Mouse (Mus musculus) gonadal fat pad, adult 2 months (tissue): Measurements from ENCODE around the gene Calcoco2. TPM values are rescaled to one million over a fixed set of nuclear protein-coding genes. Genes with fewer than 3 reads are reported as not detected.

Source experiments
- DNase-seq: peaks from one replicate; pipeline ENCODE4 v3.0.0-alpha.2; 2012; ENCODE audit warnings: low read depth
- polyA plus RNA-seq: library from polyadenylated mRNA; depleted of rRNA; stranded (reverse); fragments of >200 nt; gene quantifications from 2 replicates; pipeline ENCODE4 v1.2.3, GENCODE M21; 2012; rRNA removed

Calcoco2 gene
- polyA plus RNA-seq, 1 experiment, result not detected

DNA sequence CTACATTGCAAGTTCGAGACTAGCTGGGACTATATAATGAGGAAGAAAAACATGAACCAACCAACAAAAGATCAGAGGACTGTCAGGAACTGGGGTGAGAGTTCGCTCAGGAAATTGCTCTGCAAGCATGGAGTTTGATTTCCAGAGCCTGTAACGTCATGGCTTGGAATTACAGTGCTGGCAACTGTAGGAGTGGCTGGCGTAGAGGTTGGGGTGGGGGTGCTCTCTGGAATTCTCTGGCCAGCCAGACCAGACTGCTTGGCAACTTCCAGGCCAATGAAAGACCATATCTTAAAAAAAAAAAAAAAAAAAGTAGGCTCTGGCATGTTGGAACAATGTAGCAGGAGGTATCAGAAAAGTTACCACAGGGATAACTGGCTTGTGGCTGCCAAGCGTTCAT is 31.0 kb downstream of the Calcoco2 start:
- DNase-seq, result no peak

DNA sequence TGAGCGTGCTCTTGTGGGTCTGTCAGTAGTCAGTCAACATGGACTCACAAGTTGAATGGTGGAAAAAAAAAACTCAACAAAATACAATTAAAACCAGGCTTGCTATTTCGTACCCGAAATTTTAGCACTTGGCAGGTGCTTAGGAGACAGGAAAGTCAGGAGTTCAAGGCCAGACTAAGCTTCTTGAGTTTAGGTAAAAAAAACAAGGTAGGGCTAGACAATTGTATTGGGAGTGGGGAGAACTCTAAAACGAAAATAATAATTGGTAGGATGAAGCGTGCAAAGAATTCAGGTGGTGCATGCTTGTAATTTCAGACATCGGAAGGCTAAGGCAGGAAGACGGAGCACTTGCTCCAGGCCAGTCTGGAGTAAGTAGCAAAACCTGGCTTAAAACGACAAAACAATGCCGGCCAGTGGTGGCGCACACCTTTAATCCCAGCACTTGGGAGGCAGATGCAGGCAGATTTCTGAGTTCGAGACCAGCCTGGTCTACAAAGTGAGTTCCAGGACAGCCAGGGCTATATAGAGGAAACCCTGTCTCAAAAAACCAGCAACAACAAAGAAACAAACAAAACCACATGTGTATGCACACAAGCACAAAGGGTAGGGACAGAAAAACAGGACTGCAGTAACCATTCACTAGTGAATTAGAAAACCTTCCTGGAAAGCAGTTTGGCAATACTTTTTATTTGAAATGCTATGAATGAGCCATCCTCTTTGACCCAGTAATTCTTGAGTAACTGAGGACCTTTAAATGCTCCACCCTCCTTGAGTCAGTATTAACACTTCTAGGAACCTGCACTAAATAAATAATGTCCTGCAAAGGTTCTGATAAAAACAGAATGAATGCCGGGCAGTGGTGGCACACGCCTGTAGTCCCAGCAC is 35.3 kb downstream of the Calcoco2 start:
- no peak for DNase-seq

DNA sequence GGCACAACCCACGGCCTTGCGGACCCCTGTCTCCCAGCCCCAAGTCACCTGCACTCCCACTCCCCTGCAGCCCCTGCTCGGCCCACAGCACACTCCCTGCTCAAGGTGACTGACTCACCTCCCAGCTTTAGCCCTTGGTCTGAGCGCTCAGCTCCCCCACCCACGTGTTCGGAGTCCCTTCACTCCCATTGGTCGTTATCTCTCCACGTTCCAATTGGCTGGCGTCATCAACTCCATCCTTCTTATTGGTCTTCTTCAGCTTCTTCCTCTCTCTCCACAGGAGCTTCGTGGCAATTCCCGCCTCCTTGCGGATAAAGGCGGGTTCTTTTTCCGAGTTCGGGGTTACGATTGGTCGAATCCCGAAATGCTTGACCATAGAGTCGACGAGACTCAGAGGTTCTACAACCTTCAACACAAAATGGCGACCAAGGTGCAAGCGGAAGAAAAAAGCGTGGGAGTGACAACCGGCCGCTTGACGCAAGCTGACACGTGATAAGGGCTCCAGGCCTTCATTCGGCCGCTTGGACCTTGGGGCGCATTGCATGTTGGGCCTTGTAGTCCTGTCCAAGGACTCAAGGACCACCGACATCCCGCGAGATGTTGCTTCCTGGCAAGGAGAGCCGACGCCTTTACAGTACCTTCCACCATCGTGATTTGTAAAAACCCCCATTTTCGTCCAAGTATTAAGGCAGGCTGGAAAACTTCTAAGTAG is 36.1 kb downstream of the Calcoco2 start, which contains the start of gene Atp5g1:
Gene Atp5g1, minus strand, starts transcription at position 162 of the 712 bp plus-strand sequence.
- DNase-seq, result peak; percentile 100

DNA sequence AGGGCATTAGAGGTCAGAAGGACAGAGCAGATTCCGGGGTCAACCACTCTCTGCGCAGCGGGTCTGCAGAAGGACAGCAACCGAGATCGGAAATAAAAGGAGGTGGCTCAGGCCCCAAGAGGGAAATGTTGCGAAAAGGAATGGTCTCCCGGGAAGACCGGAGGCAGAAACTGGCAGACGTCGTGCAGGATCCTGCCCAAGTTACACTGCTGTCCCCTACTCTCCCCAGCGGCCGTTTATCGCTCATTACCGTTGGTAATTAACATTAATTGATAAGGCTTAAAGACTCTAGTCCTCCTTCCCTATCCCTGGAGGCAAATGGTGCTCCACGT is 36.6 kb downstream of the Calcoco2 start:
- DNase-seq, result no peak

DNA sequence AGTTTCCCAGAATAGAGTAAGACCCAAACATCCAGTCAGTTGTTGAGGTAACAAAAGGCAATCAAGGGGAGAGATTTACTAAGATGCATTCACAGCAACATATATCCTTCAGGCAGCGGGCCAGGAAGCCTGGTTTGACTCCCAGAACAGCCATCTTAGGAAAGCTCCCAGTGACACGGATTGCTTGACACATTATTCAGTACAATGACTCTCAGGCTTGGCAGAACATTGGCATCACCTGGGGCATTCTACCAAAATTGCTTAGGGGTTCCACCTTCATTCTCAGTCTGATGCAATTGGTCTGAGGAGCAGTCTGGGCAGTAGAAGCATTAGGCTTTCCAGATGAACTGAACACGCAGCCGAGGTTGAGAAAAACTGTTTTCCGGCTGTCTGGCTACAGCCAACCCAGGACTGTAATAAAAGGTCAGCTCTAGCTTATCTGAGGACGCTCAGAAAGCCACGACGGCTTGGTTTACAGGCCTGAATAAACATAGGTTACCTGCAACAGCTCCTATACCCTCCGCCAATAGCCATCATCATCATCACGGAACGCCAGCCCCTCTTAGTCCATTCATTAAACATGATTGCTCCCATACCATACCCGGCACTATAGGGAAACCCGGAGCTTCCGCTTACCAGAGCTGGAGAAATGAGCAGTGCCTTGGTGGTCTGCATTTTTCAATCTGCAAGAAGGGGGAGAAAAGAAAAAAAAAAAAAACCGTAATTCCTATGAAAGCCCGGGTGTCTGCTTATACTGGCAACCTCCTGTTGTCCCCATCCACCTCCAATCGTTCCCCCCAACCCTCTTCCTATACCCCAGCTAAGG is 37.2 kb downstream of the Calcoco2 start:
- DNase-seq, result peak; percentile 52

DNA sequence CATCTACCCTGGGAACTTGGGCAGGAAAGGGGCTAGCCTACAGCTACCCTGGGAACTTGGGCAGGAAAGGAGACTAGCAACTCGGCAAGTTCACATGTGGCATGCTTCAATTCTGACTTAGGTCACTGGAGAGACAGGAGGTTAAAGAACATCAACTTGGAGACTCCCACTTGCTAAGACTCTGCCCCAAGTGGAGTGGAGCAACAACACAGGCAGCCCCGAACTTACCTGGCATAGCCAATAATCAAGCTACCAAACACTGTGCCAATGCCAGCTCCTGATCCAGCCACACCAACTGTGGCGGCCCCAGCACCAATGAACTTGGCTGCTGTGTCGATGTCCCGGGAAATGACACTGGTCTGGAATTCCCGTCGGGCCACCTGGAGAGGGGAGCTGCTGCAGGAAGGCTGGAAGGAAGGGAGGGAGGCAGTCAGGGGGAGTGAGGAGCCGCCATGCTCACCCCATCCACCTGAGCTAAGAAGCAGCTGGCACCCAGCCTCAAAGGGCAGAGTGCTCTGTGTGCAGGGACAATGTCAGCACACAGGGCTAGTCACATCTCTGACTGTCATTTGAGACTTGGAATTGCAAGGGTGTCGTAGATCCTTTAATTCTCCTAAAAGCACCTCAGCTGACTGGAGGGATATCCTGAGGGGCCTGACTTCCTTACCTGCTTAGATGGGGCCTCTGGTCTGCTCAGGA is 38.3 kb downstream of the Calcoco2 start:
- DNase-seq, result no peak

DNA sequence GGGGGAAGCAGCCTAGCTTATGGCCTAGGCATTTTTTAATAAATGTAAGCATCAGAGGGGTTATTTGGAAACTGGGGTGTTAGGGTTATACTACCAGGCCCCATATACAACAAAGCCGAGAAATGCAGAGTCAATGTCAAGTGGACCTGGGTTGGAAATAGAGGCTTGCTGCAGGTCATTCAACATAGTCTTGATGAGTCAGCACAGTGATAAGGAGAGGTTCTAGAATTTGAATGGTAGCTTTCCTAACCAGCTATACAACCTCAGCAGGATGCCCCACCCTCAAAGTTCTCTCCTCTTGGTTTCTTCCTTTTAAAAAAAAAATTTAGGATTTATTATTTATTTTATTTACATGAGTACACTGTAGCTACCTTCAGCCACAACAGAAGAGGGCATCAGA is 40.8 kb downstream of the Calcoco2 start:
- DNase-seq, result no peak

DNA sequence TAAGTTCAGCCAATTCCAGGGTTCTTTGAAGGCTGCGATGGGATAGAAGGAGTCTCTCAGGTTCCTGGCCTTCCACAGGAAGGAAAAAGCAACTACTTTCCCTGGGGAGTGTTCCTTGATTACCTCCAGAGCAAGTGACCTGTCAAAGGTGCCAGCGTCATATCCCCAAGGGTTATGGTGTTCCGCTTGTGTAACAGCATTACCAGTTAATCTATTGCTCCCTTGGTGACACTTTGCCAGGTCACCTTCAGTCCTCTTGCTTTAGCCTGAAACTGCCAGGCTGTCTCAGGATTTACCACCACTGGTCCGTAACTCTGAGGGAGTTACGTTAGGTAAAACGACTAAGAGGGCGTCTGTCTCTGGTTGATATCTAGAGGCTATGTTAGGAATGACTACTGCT is 41.4 kb downstream of the Calcoco2 start:
- no peak for DNase-seq

DNA sequence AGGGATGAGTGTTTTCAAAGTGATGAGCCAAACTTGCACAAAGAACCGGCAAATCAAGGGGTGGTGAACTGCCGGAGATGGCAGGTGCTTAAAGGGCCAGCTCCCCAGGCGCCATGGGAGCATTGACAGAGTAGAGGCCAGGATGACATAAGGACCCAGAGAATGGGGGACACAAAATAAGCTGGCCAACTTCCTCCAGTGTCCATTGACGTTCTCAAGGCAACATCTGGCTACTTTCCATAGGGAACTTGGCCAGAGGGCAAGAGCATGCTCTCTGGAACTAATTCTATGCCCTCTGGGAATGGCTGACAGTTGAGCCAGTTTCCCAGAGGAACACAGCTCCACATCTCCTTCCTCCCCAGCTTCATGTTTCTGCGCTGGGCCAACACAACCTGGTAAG is 43.5 kb downstream of the Calcoco2 start:
- no peak for DNase-seq

DNA sequence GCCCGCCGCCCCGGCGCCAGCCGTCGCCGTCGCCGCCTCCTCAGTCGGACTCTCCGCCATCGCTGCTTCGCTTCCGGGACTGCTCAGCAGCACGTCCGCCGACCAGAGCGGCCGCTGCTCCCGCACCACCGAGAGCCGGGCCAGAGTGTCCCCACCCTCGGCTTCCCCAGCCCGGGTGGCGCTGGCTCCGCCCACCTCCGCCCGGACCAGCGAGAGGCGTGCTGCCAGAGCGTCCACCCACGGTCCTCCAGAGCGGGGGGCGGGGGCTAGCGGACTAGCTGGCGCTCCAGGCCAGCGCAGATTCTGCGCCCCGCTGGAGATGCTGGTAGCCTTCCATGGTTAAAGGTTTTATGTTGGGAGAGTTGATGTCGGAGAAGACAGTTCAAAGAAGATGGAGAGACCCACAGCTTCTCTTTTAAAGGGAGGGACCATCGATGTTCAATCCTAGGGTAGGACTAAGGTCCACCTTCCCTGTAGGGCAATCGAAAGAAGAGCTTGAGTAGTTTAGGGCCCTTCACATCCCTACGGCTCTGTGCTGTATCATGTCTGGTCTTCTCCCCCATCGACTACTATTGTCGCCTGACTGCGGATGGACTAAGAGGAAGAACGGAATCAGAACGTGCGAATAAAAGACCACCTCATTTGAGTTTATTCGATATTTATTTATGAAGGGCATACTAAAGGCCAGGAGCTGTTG is 46.4 kb downstream of the Calcoco2 start, which contains the start of gene Ube2z:
Gene Ube2z, minus strand, starts transcription at position 174 of the 697 bp plus-strand sequence.
- no peak for DNase-seq

DNA sequence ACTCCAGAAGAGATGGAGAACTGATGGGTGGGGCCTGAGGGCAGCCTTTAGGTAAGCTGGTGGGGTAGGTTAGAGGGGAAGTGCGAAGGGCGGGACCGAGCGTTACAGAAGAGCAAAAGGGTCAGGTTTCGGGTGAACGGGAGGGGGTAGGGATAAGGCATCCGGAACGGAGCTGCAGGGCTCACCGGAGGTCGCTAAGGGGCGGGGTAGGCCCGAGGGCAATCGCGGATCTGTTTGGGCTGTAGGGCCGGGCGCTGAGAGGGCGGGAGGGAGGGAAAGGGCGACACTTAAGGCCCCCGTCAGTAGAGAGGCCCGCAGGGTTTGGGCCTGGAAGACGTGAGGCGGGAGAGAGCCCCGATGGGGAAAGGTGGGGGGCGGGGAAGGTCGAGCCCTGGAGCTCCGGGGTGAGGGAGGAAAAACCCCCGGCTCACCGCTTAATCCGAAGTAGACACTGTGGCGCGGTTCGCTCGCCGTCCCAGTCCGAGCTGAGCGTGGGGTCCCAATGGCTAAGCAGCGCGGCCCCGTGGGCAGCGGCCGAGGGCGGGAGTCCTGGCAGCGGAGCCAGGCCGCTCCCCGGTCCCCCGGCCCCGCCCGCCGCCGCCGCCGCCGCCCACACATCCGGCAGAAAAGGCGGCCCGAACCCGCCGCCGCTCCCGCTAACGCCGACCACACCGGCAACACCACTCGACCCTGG is 47.1 kb downstream of the Calcoco2 start:
- no peak for DNase-seq

DNA sequence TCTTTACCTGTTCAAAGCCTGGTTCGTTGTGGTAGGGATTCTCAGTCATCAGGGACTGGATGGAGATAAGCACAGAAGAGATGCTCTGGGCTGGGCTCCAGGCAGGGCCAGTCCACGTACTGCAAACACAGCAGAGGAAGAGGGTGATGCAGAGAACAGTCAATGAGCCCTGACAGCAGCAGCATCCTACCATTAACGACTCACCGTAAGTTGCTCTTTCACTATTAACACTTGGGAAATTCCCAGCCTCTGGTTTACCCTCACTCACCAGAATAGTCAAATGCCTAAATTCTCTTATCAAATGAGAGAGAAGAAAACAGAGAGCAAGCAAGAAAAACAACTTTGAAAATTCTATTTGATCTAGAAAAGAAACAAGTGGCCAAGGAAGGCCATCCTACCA is 53.5 kb downstream of the Calcoco2 start:
- no peak for DNase-seq

DNA sequence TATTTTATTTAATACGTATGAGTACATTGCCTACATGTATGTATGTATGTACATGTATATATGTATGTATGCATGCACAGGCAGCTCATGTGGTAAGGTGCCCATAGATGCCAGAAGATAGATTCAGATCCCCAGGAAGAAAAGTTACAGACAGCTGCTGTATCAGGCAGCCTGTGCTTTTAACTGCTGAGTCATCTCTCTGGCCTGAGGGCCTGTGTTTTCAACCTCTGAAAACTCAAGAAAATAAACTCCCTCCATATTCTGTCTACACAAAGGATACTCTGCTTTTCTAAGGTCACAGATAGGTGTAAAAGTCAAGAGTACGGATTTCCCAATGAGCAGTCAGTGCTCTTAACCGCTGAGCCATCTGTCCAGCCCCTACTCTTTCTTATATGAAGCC is 60.9 kb downstream of the Calcoco2 start:
- no peak for DNase-seq

DNA sequence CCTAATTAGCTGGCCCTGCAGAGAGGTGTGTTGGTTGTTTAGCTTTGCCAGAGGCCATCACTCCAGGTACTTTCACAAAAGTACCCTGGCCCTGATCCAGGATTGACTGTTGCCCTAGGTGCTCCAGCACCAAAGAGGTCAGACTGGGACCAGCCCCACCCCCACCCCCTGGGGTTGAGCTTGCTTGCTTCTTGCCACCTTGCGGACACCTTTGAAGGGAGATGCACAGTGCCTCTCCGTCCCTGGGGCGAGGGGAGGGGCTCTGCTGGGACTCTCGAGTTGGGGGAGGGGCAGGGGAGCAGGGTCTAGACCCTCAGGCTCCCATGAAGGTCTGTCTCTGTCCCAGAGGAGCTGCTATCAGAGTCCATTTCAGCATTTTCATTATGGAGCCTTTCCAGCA is 61.8 kb downstream of the Calcoco2 start:
- no peak for DNase-seq

Other genes starting within 250 kb of the Calcoco2 start
- 21.6 and 41.6 TPM in 2 replicates for gene B4galnt2, start 197.1 kb downstream of the Calcoco2 start, polyA plus RNA-seq
- gene Igf2bp1, start 106.0 kb downstream of the Calcoco2 start, polyA plus RNA-seq, result 0.08 and 0.11 TPM in 2 replicates
- not detected in 2 replicates for gene Gip, start 87.4 kb downstream of the Calcoco2 start, polyA plus RNA-seq
- gene Snf8, start 77.1 kb downstream of the Calcoco2 start, polyA plus RNA-seq, result 35.6 and 45.2 TPM in 2 replicates
- 89.4 and 104 TPM in 2 replicates for gene Ube2z, start 46.6 kb downstream of the Calcoco2 start, polyA plus RNA-seq
- gene Atp5g1, start 36.3 kb downstream of the Calcoco2 start, polyA plus RNA-seq, result 603 and 668 TPM in 2 replicates
- 0.45 and 0.84 TPM in 2 replicates for gene Ttll6, start 21.8 kb upstream of the Calcoco2 start, polyA plus RNA-seq
- 0.04 TPM in 1 of 2 replicates, not detected in the other for gene Hoxb13, start 82.4 kb upstream of the Calcoco2 start, polyA plus RNA-seq
- gene Hoxb9, start 159.5 kb upstream of the Calcoco2 start, polyA plus RNA-seq, result 27.8 and 31.5 TPM in 2 replicates
- gene Hoxb8, start 169.9 kb upstream of the Calcoco2 start, polyA plus RNA-seq, result 137 and 237 TPM in 2 replicates
- gene Hoxb7, start 174.7 kb upstream of the Calcoco2 start, polyA plus RNA-seq, result 49.4 and 65.1 TPM in 2 replicates
- gene Hoxb6, start 180.5 kb upstream of the Calcoco2 start, polyA plus RNA-seq, result 153 and 221 TPM in 2 replicates
- gene Hoxb5, start 191.4 kb upstream of the Calcoco2 start, polyA plus RNA-seq, result 10.7 and 13.8 TPM in 2 replicates
- 19.5 and 22.4 TPM in 2 replicates for gene Hoxb4, start 206.3 kb upstream of the Calcoco2 start, polyA plus RNA-seq
- gene Hoxb3, start 211.4 kb upstream of the Calcoco2 start, polyA plus RNA-seq, result 20.1 and 26.4 TPM in 2 replicates
- gene Hoxb2, start 238.6 kb upstream of the Calcoco2 start, polyA plus RNA-seq, result 31.4 and 43.0 TPM in 2 replicates